Mouse (Mus musculus): ENCODE results near the gene Gramd1c. TPM values are rescaled to one million over a fixed set of nuclear protein-coding genes. Genes with fewer than 3 reads are reported as not detected.

Gene Gramd1c
- total and polyA plus RNA-seq, 3 experiments, result 1.5 to 3.9 (median 3.5) TPM

DNA sequence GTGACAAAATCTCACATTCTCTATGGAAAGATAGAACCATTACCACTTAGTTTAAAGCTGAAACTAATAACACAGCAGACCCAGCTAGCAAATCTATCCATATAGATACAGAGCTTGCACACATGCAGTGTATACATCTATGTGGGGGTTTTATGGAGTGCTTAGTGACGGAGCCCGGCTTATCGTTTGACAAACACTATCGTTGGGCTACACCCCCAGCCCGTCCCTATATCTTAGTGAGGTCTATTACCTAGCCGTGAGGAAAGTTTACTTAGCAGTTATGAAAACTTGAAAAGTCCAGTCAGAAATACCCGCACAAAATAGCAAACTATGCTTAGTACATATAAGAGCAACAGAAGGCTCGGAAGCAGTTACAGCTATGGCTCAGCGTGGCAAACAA, 91.4 kb downstream of the Gramd1c start:
- DNase-seq (ENCODE audit: extremely low read depth), result no peak
- Histone ChIP-seq H3K4me2 (ENCODE audit: insufficient read depth, low read depth, poor library complexity, severe bottlenecking) (no peak overlapping the region), H3K27me3 (replicated peaks) (no peaks in the 10 kb centered on the region), H3K9me3 (replicated peaks; ENCODE audit: low read length) (no peaks in the 10 kb centered on the region), H3K27ac (ENCODE audit: insufficient read depth, low read depth) (no peak overlapping the region), H3K36me3 (replicated peaks in 1 of 2; ENCODE audit: control insufficient read depth in 1 of 2, insufficient read depth in 1 of 2, low read length in 1 of 2) (peaks cover 0 to 3% of the 10 kb centered on the region in 2 experiments), H3K79me2 (replicated peaks; ENCODE audit: control insufficient read depth, extremely low read depth, insufficient read depth, poor library complexity, severe bottlenecking) (no peaks in the 10 kb centered on the region), H3K9ac (ENCODE audit: insufficient read depth, low read depth) (no peak overlapping the region), H3K4me3 (replicated peaks in 1 of 3; ENCODE audit: low read depth in 2 of 3, low read length in 2 of 3, poor library complexity in 1 of 3) (no peak overlapping the region), H3K4me1 (ENCODE audit: control insufficient read depth in 1 of 2, insufficient read depth in 2 of 2) (peaks cover 0 to 3% of the 10 kb centered on the region in 2 experiments; a peak in 2 of 4 replicates)
- TF ChIP-seq CHD2 (IDR thresholded peaks at IDR 0.05; ENCODE audit: low read length) (no peak), ZC3H11A (IDR thresholded peaks at IDR 0.05; ENCODE audit: low read depth, low read length) (no peak), NRF1 (IDR thresholded peaks at IDR 0.05; ENCODE audit: low read depth, low read length) (no peak), PAX5 (IDR thresholded peaks at IDR 0.05; ENCODE audit: low read length) (no peak), GABPA (IDR thresholded peaks at IDR 0.05; ENCODE audit: insufficient replicate concordance, low read depth, low read length) (no peak), ETS1 (conservative IDR thresholded peaks at IDR 0.05; ENCODE audit: low read depth, low read length) (no peak), SIN3A (IDR thresholded peaks at IDR 0.05; ENCODE audit: low read length) (no peak), POLR2AphosphoS2 (IDR thresholded peaks at IDR 0.05; ENCODE audit: low read depth, low read length) (no peak), USF1 (IDR thresholded peaks at IDR 0.05; ENCODE audit: low read depth, low read length) (no peak)
- dilution Hi-C loops (cut with MboI; ENCODE audit: extremely low pct_ligation_motif_present, extremely low pct_unique_long_range_greater_than_20kb, low sequenced_read_pairs) (no loop called here), in situ Hi-C loops (cut with MboI; ENCODE audit: low pct_ligation_motif_present, low pct_unique_long_range_greater_than_20kb, low sequenced_read_pairs) (no loop called here)

DNA sequence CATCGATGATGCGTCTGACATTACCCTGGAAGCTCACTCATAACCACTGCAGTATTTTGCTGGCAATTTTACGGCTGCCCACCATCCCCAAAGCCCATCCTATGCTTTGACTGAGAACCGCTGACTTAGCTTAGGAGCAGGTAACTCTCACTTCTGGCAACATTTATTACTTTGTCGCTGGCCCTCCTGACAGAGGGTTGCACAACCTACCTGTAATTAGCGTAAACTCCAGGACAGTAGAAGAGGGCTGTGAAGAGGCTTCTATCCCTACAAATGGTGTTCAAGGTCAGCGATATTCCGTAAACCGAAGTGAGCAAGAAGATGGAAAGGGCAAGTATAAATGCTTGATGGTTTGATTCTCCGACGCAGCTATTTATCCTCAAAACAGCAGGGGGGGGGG, 92.0 kb downstream of the Gramd1c start:
- H3K27me3 ChIP-seq (replicated peaks), result no peaks in the 10 kb centered on the region
- DNase-seq (ENCODE audit: extremely low read depth), result no peak
- dilution Hi-C loops (cut with MboI; ENCODE audit: extremely low pct_ligation_motif_present, extremely low pct_unique_long_range_greater_than_20kb, low sequenced_read_pairs) (no loop called here), in situ Hi-C loops (cut with MboI; ENCODE audit: low pct_ligation_motif_present, low pct_unique_long_range_greater_than_20kb, low sequenced_read_pairs) (no loop called here)
- no peaks in the 10 kb centered on the region for H3K9me3 ChIP-seq (replicated peaks; ENCODE audit: low read length)
- peaks cover 0 to 7% of the 10 kb centered on the region in 2 experiments for H3K36me3 ChIP-seq (replicated peaks in 1 of 2; ENCODE audit: control insufficient read depth in 1 of 2, insufficient read depth in 1 of 2, low read length in 1 of 2)
- H3K4me1 ChIP-seq (ENCODE audit: control insufficient read depth in 1 of 2, insufficient read depth in 2 of 2), result peaks cover 0 to 3% of the 10 kb centered on the region in 2 experiments; a peak in 2 of 4 replicates
- TF ChIP-seq TBP (conservative IDR thresholded peaks at IDR 0.05; ENCODE audit: low read depth, low read length), result no peak
- TF ChIP-seq MYC (IDR thresholded peaks at IDR 0.05; ENCODE audit: low read depth, low read length), result no peak
- no peak for TF ChIP-seq MAFK (IDR thresholded peaks at IDR 0.05; ENCODE audit: insufficient replicate concordance, low read length)
- H3K27ac ChIP-seq (ENCODE audit: insufficient read depth, low read depth), result no peak overlapping the region
- H3K9ac ChIP-seq (ENCODE audit: insufficient read depth, low read depth), result no peak overlapping the region
- H3K79me2 ChIP-seq (replicated peaks; ENCODE audit: control insufficient read depth, extremely low read depth, insufficient read depth, poor library complexity, severe bottlenecking), result no peaks in the 10 kb centered on the region
- H3K4me2 ChIP-seq (ENCODE audit: insufficient read depth, low read depth, poor library complexity, severe bottlenecking), result no peak overlapping the region
- H3K4me3 ChIP-seq (replicated peaks in 1 of 3; ENCODE audit: low read depth in 2 of 3, low read length in 2 of 3, poor library complexity in 1 of 3), result no peak overlapping the region

DNA sequence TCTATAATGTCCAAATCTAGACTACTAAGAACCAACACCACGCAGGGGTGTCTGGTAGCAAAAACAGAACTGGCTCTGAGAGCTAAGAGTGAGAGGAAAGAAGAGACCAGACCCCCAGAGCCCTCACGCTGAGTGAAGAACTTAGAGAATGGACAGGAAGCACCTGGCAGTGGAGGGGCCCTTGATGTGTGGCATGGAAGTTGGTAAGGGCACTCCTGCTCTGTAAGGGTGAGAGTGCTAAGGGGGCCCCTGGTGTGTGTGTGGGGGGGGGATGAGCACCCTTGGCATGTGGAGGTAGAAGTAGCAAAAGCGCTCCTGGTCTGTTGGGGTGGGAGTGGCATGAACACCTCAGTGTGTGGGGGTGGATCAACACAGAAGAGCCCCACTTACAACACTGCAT, 92.7 kb downstream of the Gramd1c start:
- no peak for DNase-seq (ENCODE audit: extremely low read depth)
- no peak for TF ChIP-seq SIN3A (IDR thresholded peaks at IDR 0.05; ENCODE audit: low read length)
- TF ChIP-seq MAX (IDR thresholded peaks at IDR 0.05; ENCODE audit: low read length), result no peak
- no peak for TF ChIP-seq RAD21 (IDR thresholded peaks at IDR 0.05; ENCODE audit: low read depth, low read length)
- no peak for TF ChIP-seq USF2 (conservative IDR thresholded peaks at IDR 0.05; ENCODE audit: low read depth, low read length)
- TF ChIP-seq IRF4 (IDR thresholded peaks at IDR 0.05; ENCODE audit: low read depth, low read length), result no peak
- no peak for TF ChIP-seq SMC3 (IDR thresholded peaks at IDR 0.05; ENCODE audit: low read depth, low read length)
- TF ChIP-seq NELFE (IDR thresholded peaks at IDR 0.05; ENCODE audit: low read depth, low read length), result no peak
- TF ChIP-seq E2F4 (IDR thresholded peaks at IDR 0.05; ENCODE audit: insufficient replicate concordance, low read depth, low read length), result no peak
- no peak for TF ChIP-seq MYC (IDR thresholded peaks at IDR 0.05; ENCODE audit: low read depth, low read length)
- TF ChIP-seq POLR2A (IDR thresholded peaks at IDR 0.05; ENCODE audit: low read depth, low read length), result no peak
- TF ChIP-seq ZKSCAN1 (IDR thresholded peaks at IDR 0.05; ENCODE audit: borderline replicate concordance, low read depth, low read length), result no peak
- TF ChIP-seq UBTF (IDR thresholded peaks at IDR 0.05; ENCODE audit: low read depth, low read length), result no peak
- TF ChIP-seq MAFK (IDR thresholded peaks at IDR 0.05; ENCODE audit: insufficient replicate concordance, low read length), result no peak
- TF ChIP-seq USF1 (IDR thresholded peaks at IDR 0.05; ENCODE audit: low read depth, low read length), result no peak
- TF ChIP-seq ELF1 (IDR thresholded peaks at IDR 0.05; ENCODE audit: low read depth, low read length), result no peak
- in situ Hi-C loops (cut with MboI; ENCODE audit: low pct_ligation_motif_present, low pct_unique_long_range_greater_than_20kb, low sequenced_read_pairs), result no loop called here

More for the DNA sequence above, 92.7 kb downstream of the Gramd1c start:
- H3K27ac ChIP-seq (ENCODE audit: insufficient read depth, low read depth), result no peak overlapping the region
- no peak overlapping the region for H3K4me2 ChIP-seq (ENCODE audit: insufficient read depth, low read depth, poor library complexity, severe bottlenecking)
- peaks cover 0 to 6% of the 10 kb centered on the region in 2 experiments; a peak in 2 of 4 replicates for H3K4me1 ChIP-seq (ENCODE audit: control insufficient read depth in 1 of 2, insufficient read depth in 2 of 2)
- dilution Hi-C loops (cut with MboI; ENCODE audit: extremely low pct_ligation_motif_present, extremely low pct_unique_long_range_greater_than_20kb, low sequenced_read_pairs), result no loop called here
- no peaks in the 10 kb centered on the region for H3K79me2 ChIP-seq (replicated peaks; ENCODE audit: control insufficient read depth, extremely low read depth, insufficient read depth, poor library complexity, severe bottlenecking)
- H3K4me3 ChIP-seq (replicated peaks in 1 of 3; ENCODE audit: low read depth in 2 of 3, low read length in 2 of 3, poor library complexity in 1 of 3), result no peak overlapping the region
- peaks cover 0 to 13% of the 10 kb centered on the region in 2 experiments for H3K36me3 ChIP-seq (replicated peaks in 1 of 2; ENCODE audit: control insufficient read depth in 1 of 2, insufficient read depth in 1 of 2, low read length in 1 of 2)
- H3K27me3 ChIP-seq (replicated peaks), result no peaks in the 10 kb centered on the region
- H3K9me3 ChIP-seq (replicated peaks; ENCODE audit: low read length), result no peaks in the 10 kb centered on the region
- H3K9ac ChIP-seq (ENCODE audit: insufficient read depth, low read depth), result no peak overlapping the region

Measured in CH12.LX (cell line).